Mouse (Mus musculus) liver, adult 2 months (tissue): ENCODE results near the gene Cep295nl.

Source experiments
- CTCF ChIP-seq: fragments of 200-500 bp; IDR thresholded peaks from 2 replicates; pipeline ENCODE4 v1.5.1; 2011; ENCODE audit warnings: low read depth, low read length, control low read depth
- POLR2A ChIP-seq: fragments of 200-500 bp; IDR thresholded peaks from 2 replicates; pipeline ENCODE4 v1.6.1; 2011; ENCODE audit warnings: low read length, control low read depth; ENCODE audit not compliant: insufficient read depth; ENCODE audit errors: extremely low read depth

GRCm38 (mm10) chr11:118298810-118299209 is 43.5 kb downstream of the Cep295nl start:
- TF ChIP-seq POLR2A (no peak), CTCF (no peak)
